Mouse (Mus musculus): ENCODE measurements around the gene Amacr. TPM values are rescaled to one million over a fixed set of nuclear protein-coding genes. Genes with fewer than 3 reads are reported as not detected.
A peak's percentile ranks its signal among the peaks of the same experiment; 100 is the strongest.

The Amacr gene
- total RNA-seq (2014; rRNA removed) (103 and 119 TPM in 2 replicates), polyA plus RNA-seq (2012; rRNA removed) (66.4 and 73.2 TPM in 2 replicates)

- WGBS: under 1% methylated on average over 52 of the region's 52 CpGs
- peak; percentile 30; the same call in 1 of the 2 replicates for TF ChIP-seq CTCF (IDR thresholded peaks at IDR 0.05; ENCODE audit: low read depth, low read length)
- peak; percentile 96 for TF ChIP-seq POLR2A (IDR thresholded peaks at IDR 0.05; ENCODE audit: extremely low read depth, insufficient read depth, low read length)
Measured at GRCm38 (mm10) chr15:10981377-10982063, at the start of gene Amacr. Gene Amacr, plus strand, starts transcription at chr15:10981756.

GRCm38 (mm10) chr15:10933930-10934329, 47.6 kb upstream of the Amacr start:
- TF ChIP-seq POLR2A (IDR thresholded peaks at IDR 0.05; ENCODE audit: extremely low read depth, insufficient read depth, low read length) (no peak), CTCF (IDR thresholded peaks at IDR 0.05; ENCODE audit: low read depth, low read length) (no peak)
- Histone ChIP-seq H3K4me1 (ENCODE audit: control insufficient read depth, insufficient read depth, low read length) (no peaks in the 10 kb centered on the region), H3K36me3 (ENCODE audit: control insufficient read depth, insufficient read depth, low read length) (no peaks in the 10 kb centered on the region), H3K79me2 (ENCODE audit: control insufficient read depth, insufficient read depth, low read length) (no peaks in the 10 kb centered on the region), H3K27ac (replicated peaks; ENCODE audit: insufficient read depth, low read depth, low read length) (no peak overlapping the region), H3K27me3 (ENCODE audit: control insufficient read depth, insufficient read depth, low read length) (no peaks in the 10 kb centered on the region), H3K9ac (ENCODE audit: low read depth, low read length) (no peak overlapping the region), H3K4me3 (ENCODE audit: insufficient read depth, low read depth, low read length) (no peak overlapping the region)
- 59% methylated on average over 1 of the region's 1 CpGs for WGBS
- DNase-seq (ENCODE audit: extremely low read depth, low read depth, low spot score): no peak

More at GRCm38 (mm10) chr15:10981377-10982063, at the start of gene Amacr:
- DNase-seq (ENCODE audit: extremely low read depth, low read depth, low spot score): peak; percentile 99
- H3K4me3 ChIP-seq (ENCODE audit: insufficient read depth, low read depth, low read length): peak within 1 kb of the TSS; percentile 95
- H3K9ac ChIP-seq (ENCODE audit: low read depth, low read length): peak within 1 kb of the TSS; percentile 99
- peaks cover 5% of the 10 kb centered on the region; the same call in 1 of the 2 replicates for H3K79me2 ChIP-seq (ENCODE audit: control insufficient read depth, insufficient read depth, low read length)
- peak within 1 kb of the TSS; percentile 99 for H3K27ac ChIP-seq (replicated peaks; ENCODE audit: insufficient read depth, low read depth, low read length)
- peaks cover 15% of the 10 kb centered on the region for H3K36me3 ChIP-seq (ENCODE audit: control insufficient read depth, insufficient read depth, low read length)
- peaks cover 18% of the 10 kb centered on the region for H3K4me1 ChIP-seq (ENCODE audit: control insufficient read depth, insufficient read depth, low read length)
- H3K27me3 ChIP-seq (ENCODE audit: control insufficient read depth, insufficient read depth, low read length): no peaks in the 10 kb centered on the region

DNA sequence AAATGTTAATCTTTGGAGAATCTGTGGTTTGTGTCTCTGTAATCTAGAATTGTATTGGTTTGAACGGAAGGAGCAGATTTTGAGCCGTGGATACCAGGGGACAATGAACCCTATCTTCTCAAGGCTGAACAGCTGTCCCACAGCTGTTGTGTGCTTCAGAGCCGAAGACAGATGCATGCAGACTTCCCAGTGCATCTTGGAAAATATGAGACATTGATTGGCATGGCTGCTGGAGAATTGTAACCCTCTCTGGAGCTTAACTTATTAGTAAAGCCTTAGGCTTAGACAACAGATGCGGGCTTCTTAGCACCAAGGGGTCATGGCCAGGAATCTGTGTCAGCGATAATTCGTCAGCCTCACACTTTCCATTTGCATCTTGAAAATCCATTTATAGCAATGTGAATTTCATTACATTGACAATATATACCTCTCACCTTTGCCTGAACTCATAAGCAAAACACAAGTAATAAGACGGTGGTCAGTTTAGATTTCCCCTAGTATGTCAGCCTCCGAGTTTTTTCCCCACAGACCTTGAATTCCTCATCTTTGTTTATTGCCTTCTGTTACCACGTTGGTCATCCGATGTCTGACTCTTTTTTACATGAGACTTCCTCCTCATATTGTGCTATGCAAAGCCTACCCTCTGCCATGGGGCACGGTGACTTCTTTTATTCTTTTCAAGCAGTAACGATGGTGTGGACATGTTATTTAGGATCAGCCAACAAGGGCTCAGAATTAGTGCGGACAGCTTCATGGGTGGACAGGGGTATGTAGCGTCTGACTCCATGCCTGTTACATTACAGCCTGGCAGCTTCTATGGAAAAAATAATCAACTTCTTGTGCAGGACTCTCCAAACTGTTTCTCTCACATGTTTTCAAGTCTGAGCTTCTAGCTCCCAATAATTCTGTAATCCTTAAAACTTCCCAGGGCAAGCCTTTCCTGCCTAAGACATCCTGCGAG, 41.1 kb upstream of the Amacr start:
- no peaks in the 10 kb centered on the region for H3K79me2 ChIP-seq (ENCODE audit: control insufficient read depth, insufficient read depth, low read length)
- 86% methylated on average over 15 of the region's 15 CpGs for whole genome bisulfite sequencing
- no peaks in the 10 kb centered on the region for H3K27me3 ChIP-seq (ENCODE audit: control insufficient read depth, insufficient read depth, low read length)
- no peak overlapping the region for H3K4me3 ChIP-seq (ENCODE audit: insufficient read depth, low read depth, low read length)
- no peak overlapping the region for H3K9ac ChIP-seq (ENCODE audit: low read depth, low read length)
- H3K27ac ChIP-seq (replicated peaks; ENCODE audit: insufficient read depth, low read depth, low read length): no peak overlapping the region
- TF ChIP-seq POLR2A (IDR thresholded peaks at IDR 0.05; ENCODE audit: extremely low read depth, insufficient read depth, low read length): no peak
- TF ChIP-seq CTCF (IDR thresholded peaks at IDR 0.05; ENCODE audit: low read depth, low read length): no peak
- no peak for DNase-seq (ENCODE audit: extremely low read depth, low read depth, low spot score)
- no peaks in the 10 kb centered on the region; the same call in 1 of the 2 replicates for H3K4me1 ChIP-seq (ENCODE audit: control insufficient read depth, insufficient read depth, low read length)
- H3K36me3 ChIP-seq (ENCODE audit: control insufficient read depth, insufficient read depth, low read length): no peaks in the 10 kb centered on the region

GRCm38 (mm10) chr15:10941901-10942300, 39.7 kb upstream of the Amacr start:
- no peak for TF ChIP-seq CTCF (IDR thresholded peaks at IDR 0.05; ENCODE audit: low read depth, low read length)
- TF ChIP-seq POLR2A (IDR thresholded peaks at IDR 0.05; ENCODE audit: extremely low read depth, insufficient read depth, low read length): no peak
- no peaks in the 10 kb centered on the region for H3K79me2 ChIP-seq (ENCODE audit: control insufficient read depth, insufficient read depth, low read length)
- no peak overlapping the region for H3K9ac ChIP-seq (ENCODE audit: low read depth, low read length)
- H3K27me3 ChIP-seq (ENCODE audit: control insufficient read depth, insufficient read depth, low read length): no peaks in the 10 kb centered on the region
- H3K4me1 ChIP-seq (ENCODE audit: control insufficient read depth, insufficient read depth, low read length): no peaks in the 10 kb centered on the region; the same call in 1 of the 2 replicates
- H3K27ac ChIP-seq (replicated peaks; ENCODE audit: insufficient read depth, low read depth, low read length): no peak overlapping the region
- whole genome bisulfite sequencing: 90% methylated on average over 6 of the region's 6 CpGs
- H3K36me3 ChIP-seq (ENCODE audit: control insufficient read depth, insufficient read depth, low read length): no peaks in the 10 kb centered on the region
- no peak overlapping the region for H3K4me3 ChIP-seq (ENCODE audit: insufficient read depth, low read depth, low read length)
- DNase-seq (ENCODE audit: extremely low read depth, low read depth, low spot score): no peak

GRCm38 (mm10) chr15:10947852-10948251, 33.7 kb upstream of the Amacr start:
- TF ChIP-seq CTCF (IDR thresholded peaks at IDR 0.05; ENCODE audit: low read depth, low read length) (no peak), POLR2A (IDR thresholded peaks at IDR 0.05; ENCODE audit: extremely low read depth, insufficient read depth, low read length) (no peak)
- Histone ChIP-seq H3K27me3 (ENCODE audit: control insufficient read depth, insufficient read depth, low read length) (no peaks in the 10 kb centered on the region), H3K9ac (ENCODE audit: low read depth, low read length) (no peak overlapping the region), H3K36me3 (ENCODE audit: control insufficient read depth, insufficient read depth, low read length) (no peaks in the 10 kb centered on the region), H3K79me2 (ENCODE audit: control insufficient read depth, insufficient read depth, low read length) (no peaks in the 10 kb centered on the region), H3K4me1 (ENCODE audit: control insufficient read depth, insufficient read depth, low read length) (peaks cover under 1% of the 10 kb centered on the region; the same call in 1 of the 2 replicates), H3K4me3 (ENCODE audit: insufficient read depth, low read depth, low read length) (no peak overlapping the region), H3K27ac (replicated peaks; ENCODE audit: insufficient read depth, low read depth, low read length) (no peak overlapping the region)
- WGBS: 31% methylated on average over 1 of the region's 1 CpGs
- no peak for DNase-seq (ENCODE audit: extremely low read depth, low read depth, low spot score)
